Comparison of ENCODE assay signal across 13 mouse cellular contexts in genomic region chr1:176013497-176014268, GRCm38 (mm10). TPM values are rescaled to one million over a fixed set of nuclear protein-coding genes. Genes with fewer than 3 reads are reported as not detected.
DNase-seq lines count a peak whose midpoint lies in the region; ATAC-seq and TF ChIP-seq lines count a peak whose summit lies in the region.
"Had no signal": no experiment of that assay in that cellular context is flagged by ENCODE, and none has a peak within 500 bp of the region (broad histone marks: within the 10 kb centered on the region; RNA-seq: fewer than 3 reads in every experiment).

No protein-coding gene starts in this region.

- H3K4me3 ChIP-seq in forebrain, embryonic 15.5 days: no peak overlapping the region
- H3K4me3 ChIP-seq in midbrain, embryonic 13.5 days (replicated peaks): no peak overlapping the region
- no peak overlapping the region for H3K4me3 ChIP-seq in cerebellum, adult 2 months (replicated peaks; ENCODE audit: insufficient read depth, low read depth, low read length)
- no peak overlapping the region for H3K4me3 ChIP-seq in kidney, embryonic 14.5 days (ENCODE audit: low read length)

- no peak overlapping the region for H3K9ac ChIP-seq in forebrain, embryonic 15.5 days (replicated peaks)
- H3K9ac ChIP-seq in midbrain, embryonic 13.5 days (replicated peaks): no peak overlapping the region
- H3K9ac ChIP-seq in kidney, embryonic 14.5 days (ENCODE audit: low read depth, low read length): no peak overlapping the region
- H3K9ac ChIP-seq: liver, postnatal 0 days had no signal

- H3K27ac ChIP-seq in forebrain, embryonic 15.5 days (replicated peaks): 0 out of 2 replicates have a peak overlapping the region, but pooled peaks have one; percentile 0
- H3K27ac ChIP-seq in midbrain, embryonic 13.5 days: peak overlapping the region; percentile 32; the same call in 1 of the 2 replicates
- H3K27ac ChIP-seq in cerebellum, adult 2 months (ENCODE audit: insufficient read depth, low read length): no peak overlapping the region
- no peak overlapping the region for H3K27ac ChIP-seq in kidney, embryonic 14.5 days (ENCODE audit: low read depth, low read length)

- H3K36me3 ChIP-seq in forebrain, embryonic 15.5 days: no peaks in the 10 kb centered on the region
- H3K36me3 ChIP-seq in midbrain, embryonic 13.5 days: no peaks in the 10 kb centered on the region
- H3K36me3 ChIP-seq in kidney, embryonic 14.5 days (ENCODE audit: control insufficient read depth, insufficient read depth, low read length): no peaks in the 10 kb centered on the region

- peak; percentile 59 for DNase-seq in ES-CJ7 (ENCODE audit: low read depth, low spot score)
- peak; percentile 79 for DNase-seq in brain, embryonic 14.5 days (ENCODE audit: low read depth)
- DNase-seq in cerebellum, adult 2 months: no peak
- no peak for DNase-seq in thymus, postnatal 4 days
- DNase-seq: cerebellum, adult 11-12 months; gastrocnemius, postnatal 14 days; kidney, adult 9 months; liver, postnatal 0 days; lung, postnatal 4 days had no signal

- no peaks in the 10 kb centered on the region for H3K4me1 ChIP-seq in forebrain, embryonic 15.5 days
- H3K4me1 ChIP-seq in midbrain, embryonic 13.5 days (replicated peaks): peaks cover 7% of the 10 kb centered on the region
- H3K4me1 ChIP-seq in cerebellum, adult 2 months (ENCODE audit: control insufficient read depth, insufficient read depth, low read length): peaks cover 8% of the 10 kb centered on the region; the same call in 1 of the 2 replicates
- H3K4me1 ChIP-seq in kidney, embryonic 14.5 days (ENCODE audit: control insufficient read depth, insufficient read depth, low read length): peaks cover 4% of the 10 kb centered on the region; the same call in 1 of the 2 replicates

- H3K9me3 ChIP-seq in forebrain, embryonic 15.5 days: no peaks in the 10 kb centered on the region
- no peaks in the 10 kb centered on the region for H3K9me3 ChIP-seq in midbrain, embryonic 13.5 days
- H3K9me3 ChIP-seq in kidney, embryonic 14.5 days (ENCODE audit: control insufficient read depth, low read length): no peaks in the 10 kb centered on the region

- no peak for TF ChIP-seq POLR2A in brain, embryonic 14.5 days (IDR thresholded peaks at IDR 0.05; ENCODE audit: borderline replicate concordance, extremely low read depth, insufficient read depth, insufficient read length, poor library complexity, severe bottlenecking)
- TF ChIP-seq POLR2A in cerebellum, adult 2 months (IDR thresholded peaks at IDR 0.05; ENCODE audit: borderline replicate concordance, insufficient read depth, low read length): no peak

- H3K27me3 ChIP-seq in forebrain, embryonic 15.5 days: no peaks in the 10 kb centered on the region
- no peaks in the 10 kb centered on the region for H3K27me3 ChIP-seq in midbrain, embryonic 13.5 days
- H3K27me3 ChIP-seq in cerebellum, adult 2 months (ENCODE audit: control insufficient read depth, insufficient read depth, low read length): no peaks in the 10 kb centered on the region
- no peaks in the 10 kb centered on the region for H3K27me3 ChIP-seq in kidney, embryonic 14.5 days (ENCODE audit: control insufficient read depth, insufficient read depth, low read length)

- peak; percentile 68 for ATAC-seq in forebrain, embryonic 15.5 days (replicated peaks)
- ATAC-seq in midbrain, embryonic 13.5 days: peak; percentile 82
- no peak for ATAC-seq in kidney, embryonic 14.5 days (ENCODE audit: low FRiP score, low TSS enrichment)
- ATAC-seq: liver, postnatal 0 days had no signal

- TF ChIP-seq CTCF in brain, embryonic 14.5 days (IDR thresholded peaks at IDR 0.05; ENCODE audit: borderline replicate concordance, extremely low read depth, insufficient read depth, insufficient read length): no peak
- no peak for TF ChIP-seq CTCF in cerebellum, adult 2 months (IDR thresholded peaks at IDR 0.05; ENCODE audit: borderline replicate concordance, insufficient read depth, low read depth, low read length)

- no peak overlapping the region for H3K4me2 ChIP-seq in forebrain, embryonic 15.5 days (replicated peaks)
- no peak overlapping the region for H3K4me2 ChIP-seq in midbrain, embryonic 13.5 days (replicated peaks)
- no peak overlapping the region for H3K4me2 ChIP-seq in kidney, embryonic 14.5 days (replicated peaks; ENCODE audit: low read depth, low read length)
- H3K4me2 ChIP-seq: heart, embryonic 11.5 days had no signal

- 2% methylated on average over 3 of the region's 3 CpGs for WGBS in forebrain, embryonic 15.5 days
- WGBS in midbrain, embryonic 13.5 days: 2% methylated on average over 3 of the region's 3 CpGs
- 78% methylated on average over 3 of the region's 3 CpGs for WGBS in cerebellum, adult 2 months
- 48% methylated on average over 3 of the region's 3 CpGs for WGBS in kidney, embryonic 14.5 days

RNA-seq across cellular contexts. Expression of gene Rbm8a2, which starts 34.8 kb away (rescaled TPM):
- 0.08 and 0.33 TPM in 2 replicates for polyA plus RNA-seq in brain, embryonic 14.5 days (2012; rRNA removed)
- polyA plus RNA-seq in forebrain, embryonic 15.5 days (2015; fragmentation: Nextera tagmentation; extraction: Ambion mirVana): 0.37 and 0.46 TPM in 2 replicates
- 0.52 and 0.85 TPM in 2 replicates for polyA plus RNA-seq in midbrain, embryonic 13.5 days (2015; fragmentation: Nextera tagmentation; extraction: Ambion mirVana)
- 1.2 and 1.4 TPM in 2 replicates for polyA plus RNA-seq in cerebellum, adult 2 months (2012; rRNA removed)
- 1.2 and 1.5 TPM in 2 replicates for polyA plus RNA-seq in kidney, embryonic 14.5 days (2014; fragmentation: Nextera tagmentation; extraction: Ambion mirVana)

Comparison
In these comparisons a context has a peak if more than half of its experiments do, and no peak if none do; other contexts are left out.
1. DNase-seq: peak in ES-CJ7 (single experiment) and brain, embryonic 14.5 days (single experiment); none in cerebellum, adult 2 months (0 of 2) and thymus, postnatal 4 days (single experiment).
2. H3K27ac ChIP-seq: peak in forebrain, embryonic 15.5 days (single experiment) and midbrain, embryonic 13.5 days (single experiment); none in cerebellum, adult 2 months (single experiment) and kidney, embryonic 14.5 days (single experiment).